Mouse (Mus musculus) brain, embryonic 14.5 days (tissue): ENCODE data around the gene Depdc5. TPM values are rescaled to one million over a fixed set of nuclear protein-coding genes. Genes with fewer than 3 reads are reported as not detected.
"Not testable (repeated sequence)": the region's sequence is repeated elsewhere in the genome, so short reads cannot be mapped to it uniquely, and the experiment has no call there.

Source experiments
- DNase-seq: peaks from one replicate; pipeline ENCODE4 v3.0.0-alpha.2; 2011; ENCODE audit warnings: low read depth
- CTCF ChIP-seq: fragments of 200-500 bp; IDR thresholded peaks from 2 replicates; pipeline ENCODE4 v1.5.1; 2012; ENCODE audit warnings: inconsistent platforms, mild to moderate bottlenecking, moderate library complexity, borderline replicate concordance; ENCODE audit not compliant: insufficient read depth, insufficient read length; ENCODE audit errors: extremely low read depth
- POLR2A ChIP-seq: fragments of 200-500 bp; IDR thresholded peaks from 2 replicates; pipeline ENCODE4 v1.6.1; 2012; ENCODE audit warnings: mild to moderate bottlenecking, inconsistent platforms, borderline replicate concordance; ENCODE audit not compliant: poor library complexity, insufficient read depth, insufficient read length, severe bottlenecking; ENCODE audit errors: extremely low read depth
- polyA plus RNA-seq: library from polyadenylated mRNA; depleted of rRNA; stranded (reverse); fragments of >200 nt; gene quantifications from 2 replicates; pipeline ENCODE4 v1.2.3, GENCODE M21; 2012; rRNA removed

The Depdc5 gene
- polyA plus RNA-seq, 1 experiment = 48.0 TPM

- no peak for DNase-seq
- TF ChIP-seq POLR2A = no peak
- no peak for TF ChIP-seq CTCF
These were observed 171.4 kb downstream of the Depdc5 start for GRCm38 (mm10) chr5:33034916-33035315.

GRCm38 (mm10) chr5:33038656-33039509 is 175.4 kb downstream of the Depdc5 start:
- DNase-seq = no peak
- TF ChIP-seq CTCF = no peak
- no peak for TF ChIP-seq POLR2A

- TF ChIP-seq POLR2A (no peak), CTCF (peak; percentile 76)
- DNase-seq = peak; percentile 83
These were observed 176.0 kb downstream of the Depdc5 start for GRCm38 (mm10) chr5:33039510-33039911.

- not testable (repeated sequence) for DNase-seq
These were observed 177.2 kb downstream of the Depdc5 start for GRCm38 (mm10) chr5:33040735-33041134.

GRCm38 (mm10) chr5:33043397-33043796 is 179.9 kb downstream of the Depdc5 start:
- no peak for DNase-seq
- TF ChIP-seq CTCF (no peak), POLR2A (no peak)

Other genes with a start within 250 kb of the Depdc5 start
- gene Pisd, start 78.1 kb upstream of the Depdc5 start, polyA plus RNA-seq = 75.0 and 93.1 TPM in 2 replicates
- 0.89 and 3.1 TPM in 2 replicates for gene Gm20671, start 36.6 kb upstream of the Depdc5 start, polyA plus RNA-seq
- 10.1 and 15.7 TPM in 2 replicates for gene Prr14l, start 9.4 kb upstream of the Depdc5 start, polyA plus RNA-seq
- gene Ywhah, start 155.1 kb downstream of the Depdc5 start, polyA plus RNA-seq = 379 and 484 TPM in 2 replicates
- 0.07 and 0.10 TPM in 2 replicates for gene Slc5a1, start 240.5 kb downstream of the Depdc5 start, polyA plus RNA-seq